Mouse (Mus musculus) cerebellum, postnatal 25 days (tissue): ENCODE data around the gene Lrrn4.
A peak's percentile ranks its signal among the peaks of the same experiment; 100 is the strongest.

Source experiments
- DNase-seq, 2 experiments: peaks; one replicate each; pipeline ENCODE4 v3.0.0; 2021; ENCODE audit warnings: mixed read lengths in 2 of 2

Lrrn4 gene

DNA sequence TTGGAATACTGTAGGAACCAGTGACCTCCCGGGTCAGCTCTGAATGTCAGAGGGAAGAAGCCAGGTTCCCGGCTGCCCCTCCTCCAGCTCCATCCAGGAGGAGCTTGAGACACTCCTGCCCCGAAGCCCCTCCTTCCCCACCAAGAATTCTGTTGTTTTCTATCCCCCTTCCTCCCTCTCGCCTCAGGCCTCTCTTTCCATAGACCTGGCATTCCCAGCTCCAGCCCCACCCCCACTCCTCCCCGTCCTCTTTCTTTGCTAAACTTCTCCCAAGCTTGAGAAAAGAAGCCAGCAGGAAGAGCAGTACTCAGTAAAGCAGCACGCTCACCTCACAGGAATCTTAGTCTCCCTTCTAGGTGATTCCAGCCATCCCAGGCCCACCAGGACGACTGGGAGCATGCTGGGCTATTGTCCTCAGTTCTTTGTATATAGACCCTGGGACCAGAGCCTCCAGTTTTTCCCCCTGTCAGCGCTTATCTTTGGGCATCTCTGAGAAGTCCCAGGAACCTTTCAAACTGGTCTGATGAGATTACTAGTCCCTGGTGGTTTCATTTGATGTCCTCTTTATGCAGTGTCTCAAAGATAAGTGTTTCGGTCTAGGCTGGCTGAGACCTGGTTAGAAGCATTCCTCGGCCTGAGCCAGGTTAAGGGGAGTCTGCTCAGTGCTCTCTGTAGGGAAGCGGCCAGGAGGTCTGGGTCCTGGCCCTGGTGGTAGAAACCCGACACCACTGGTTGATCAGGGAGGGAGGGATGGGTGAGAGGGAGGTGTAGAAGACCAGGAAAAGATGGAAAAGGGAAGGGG is at the start of gene Lrrn4:
Gene Lrrn4 (minus strand): TSS at position 48 of the 802 bp plus-strand sequence.
- no peak for DNase-seq

DNA sequence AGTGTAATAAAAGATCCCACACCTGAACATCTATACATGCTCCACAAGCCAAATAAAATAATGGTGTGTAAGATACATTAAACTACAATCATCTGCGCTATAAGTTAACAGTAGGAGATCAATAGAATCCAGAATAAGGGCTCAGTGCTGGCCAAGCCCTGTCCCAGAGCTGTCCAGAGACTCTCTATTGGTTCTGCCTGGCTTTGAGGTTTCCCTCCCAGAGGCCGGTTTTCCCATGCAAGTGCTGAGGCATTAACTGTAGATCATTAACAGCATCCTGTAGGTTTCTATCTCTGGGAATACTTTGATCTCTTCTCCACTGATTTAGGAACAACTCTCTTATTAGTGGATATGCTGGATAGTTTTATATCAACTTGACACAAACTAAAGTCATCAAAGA is 48.3 kb upstream of the Lrrn4 start:
- DNase-seq: no peak

DNA sequence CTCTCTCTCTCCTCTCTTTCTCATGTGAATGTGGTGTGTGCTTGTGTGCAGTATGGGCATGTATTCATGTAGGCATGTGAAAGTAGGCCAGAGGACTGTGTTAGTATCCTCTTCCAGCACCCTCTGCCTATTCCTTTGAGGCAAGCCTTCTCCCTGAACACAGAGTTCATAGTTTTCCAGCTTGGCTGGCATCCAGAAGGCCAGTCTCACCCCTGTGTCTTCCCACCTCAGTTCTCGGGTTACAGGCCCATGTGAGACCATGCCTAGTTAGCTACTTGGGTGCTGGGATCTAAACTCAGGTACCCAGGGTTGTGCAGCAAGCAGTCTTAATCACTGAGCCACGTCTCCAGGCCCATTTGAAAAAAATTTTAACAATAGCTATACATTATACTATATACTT is 47.2 kb upstream of the Lrrn4 start:
- DNase-seq: no peak

DNA sequence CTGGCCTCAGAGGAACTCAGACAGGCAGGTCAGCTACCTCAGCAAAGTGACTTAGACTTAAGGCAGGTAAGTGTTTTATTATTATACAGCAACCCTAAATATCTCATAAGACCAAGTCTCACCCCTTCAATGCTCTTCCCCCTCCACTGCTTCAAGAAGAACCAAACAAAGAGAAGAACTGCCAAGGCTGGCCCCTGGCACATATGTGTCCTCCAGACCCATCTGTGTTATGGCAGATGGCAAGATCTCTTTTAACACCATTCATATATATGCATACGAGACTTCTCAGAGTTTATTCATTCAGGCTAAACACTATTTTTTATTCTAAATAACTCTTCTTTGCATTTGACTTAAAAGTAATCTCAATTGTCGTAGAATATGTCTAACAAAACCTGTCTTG is 46.6 kb upstream of the Lrrn4 start:
- DNase-seq: no peak

DNA sequence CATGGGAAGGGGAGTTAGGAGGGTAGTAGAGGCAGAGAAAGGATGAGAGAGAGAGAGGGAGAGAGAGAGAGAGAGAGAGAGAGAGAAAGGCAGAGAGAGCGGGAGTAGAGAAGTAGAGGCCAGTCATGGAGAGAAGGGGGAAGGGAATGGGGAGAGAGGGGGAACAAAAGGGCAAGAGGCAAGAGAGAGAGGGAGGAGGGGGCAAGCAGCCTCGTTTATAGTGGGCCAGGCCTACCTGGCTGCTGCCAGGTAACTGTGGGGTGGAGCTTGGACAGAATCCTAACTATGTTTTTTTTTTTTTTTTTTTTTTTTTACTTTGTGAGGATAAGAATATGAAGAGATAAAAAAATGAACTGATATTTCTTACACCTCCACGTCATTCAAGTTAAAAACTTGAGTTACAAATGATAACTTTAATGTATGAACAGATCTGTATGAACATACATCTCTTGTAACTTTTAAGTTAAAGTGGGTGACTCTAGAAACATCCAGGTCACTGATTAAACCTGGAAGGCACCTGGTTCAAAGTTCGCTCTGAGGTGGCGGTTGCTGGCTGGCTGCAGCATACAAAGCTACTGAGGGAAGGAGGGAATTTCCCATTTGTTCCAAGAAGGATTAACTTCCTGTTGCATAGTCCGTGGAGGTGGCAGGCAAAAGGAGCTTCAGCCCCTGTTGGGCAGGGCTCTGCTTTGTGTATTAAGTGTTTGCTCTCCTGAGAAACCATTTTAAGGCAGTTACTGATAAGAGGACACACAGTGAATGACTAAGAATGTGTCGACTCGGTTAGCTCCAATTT is 42.8 kb upstream of the Lrrn4 start:
- no peak for DNase-seq

DNA sequence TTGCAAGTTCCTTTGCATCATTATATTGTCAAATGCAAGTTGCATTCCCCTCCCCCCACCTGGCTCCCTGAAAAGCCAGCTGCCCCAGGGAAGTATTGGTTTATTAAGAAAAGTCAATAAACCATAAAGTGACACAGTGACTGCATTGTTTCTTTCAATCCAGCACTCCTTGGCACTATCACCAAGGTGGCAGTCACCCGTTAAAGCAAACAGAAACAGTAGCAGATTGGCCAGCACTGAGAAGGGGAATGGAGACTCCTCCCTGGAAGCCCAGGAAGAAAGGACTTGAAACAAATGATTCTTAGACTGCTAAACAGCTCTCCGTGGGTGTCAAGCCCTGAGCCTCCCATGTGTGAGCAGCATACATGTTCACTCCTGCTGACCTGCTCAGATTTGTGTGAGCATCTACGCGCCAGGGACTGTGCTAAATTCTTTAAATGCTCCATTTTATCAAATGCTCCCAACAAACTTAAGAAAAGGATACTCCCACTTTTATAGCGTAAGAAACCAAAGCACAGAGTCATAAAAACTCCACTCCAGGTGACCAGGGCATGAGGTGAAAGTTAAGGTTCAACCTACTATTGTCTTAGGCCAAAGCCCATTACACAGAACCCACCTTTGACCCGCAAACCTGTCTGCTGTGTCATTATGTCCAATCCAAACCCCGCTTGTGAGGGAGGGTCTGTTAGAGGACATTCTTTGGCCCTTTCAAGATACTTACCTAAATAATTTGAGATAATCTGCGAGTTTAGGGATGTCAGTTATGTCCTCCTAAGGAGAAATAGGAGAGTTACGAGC is 41.6 kb upstream of the Lrrn4 start:
- DNase-seq: no peak

DNA sequence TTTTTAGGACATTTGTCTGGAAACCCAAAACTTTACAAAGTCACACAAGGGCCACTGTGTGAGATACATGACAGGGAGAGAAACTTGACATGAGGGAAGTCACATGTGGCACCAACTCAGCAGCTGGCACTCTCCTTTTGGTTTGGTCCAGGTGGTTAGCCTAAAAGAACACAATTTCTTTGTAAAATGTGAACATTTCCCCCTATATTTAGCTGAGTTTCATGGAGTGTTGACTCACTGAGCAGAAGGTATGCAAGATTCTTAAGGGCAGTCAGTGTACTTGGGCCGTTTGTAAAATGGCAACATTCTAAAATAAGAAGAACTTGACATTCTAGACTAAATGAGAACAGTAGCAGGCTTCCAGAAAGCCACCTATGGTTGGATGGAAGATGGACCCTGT is 34.1 kb upstream of the Lrrn4 start:
- no peak for DNase-seq

DNA sequence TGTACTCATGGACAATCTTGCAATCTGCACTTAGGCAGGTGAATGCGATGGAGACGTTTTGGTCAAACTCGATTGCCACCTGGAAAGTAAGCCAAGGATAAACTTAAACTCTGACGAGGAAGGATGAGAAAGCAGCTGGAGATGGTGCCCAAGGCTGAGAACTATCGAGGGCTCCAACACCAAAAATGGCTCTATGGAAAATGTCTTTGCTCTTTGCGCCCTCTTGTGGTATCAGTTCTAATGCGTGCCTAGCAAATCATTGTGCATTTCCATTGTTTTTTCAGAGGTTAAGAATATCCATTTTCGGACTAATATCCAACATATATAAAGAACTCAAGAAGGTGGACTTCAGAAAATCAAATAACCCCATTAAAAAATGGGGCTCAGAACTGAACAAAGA is 26.1 kb upstream of the Lrrn4 start:
- peak; percentile 43 to 64 for DNase-seq

DNA sequence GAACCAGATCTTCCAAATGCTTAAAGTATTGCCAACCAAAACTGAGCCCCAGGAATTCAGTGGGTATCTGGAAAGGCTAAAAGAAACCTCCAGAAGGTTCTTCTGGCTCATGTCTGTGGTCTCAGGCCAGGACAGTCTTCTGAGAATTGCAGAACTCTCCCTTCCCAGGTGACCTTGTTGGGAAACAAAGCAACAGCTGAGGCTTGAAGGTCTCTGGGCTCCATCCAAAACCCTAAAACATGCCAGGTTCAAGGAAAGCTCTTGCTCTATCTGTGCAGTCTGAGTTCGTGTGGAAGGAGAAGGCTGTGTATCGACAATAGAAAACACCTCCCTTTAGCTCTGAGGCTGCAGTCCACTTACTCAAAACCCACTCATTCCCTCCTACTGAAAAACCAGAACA is 24.3 kb upstream of the Lrrn4 start:
- DNase-seq: no peak

DNA sequence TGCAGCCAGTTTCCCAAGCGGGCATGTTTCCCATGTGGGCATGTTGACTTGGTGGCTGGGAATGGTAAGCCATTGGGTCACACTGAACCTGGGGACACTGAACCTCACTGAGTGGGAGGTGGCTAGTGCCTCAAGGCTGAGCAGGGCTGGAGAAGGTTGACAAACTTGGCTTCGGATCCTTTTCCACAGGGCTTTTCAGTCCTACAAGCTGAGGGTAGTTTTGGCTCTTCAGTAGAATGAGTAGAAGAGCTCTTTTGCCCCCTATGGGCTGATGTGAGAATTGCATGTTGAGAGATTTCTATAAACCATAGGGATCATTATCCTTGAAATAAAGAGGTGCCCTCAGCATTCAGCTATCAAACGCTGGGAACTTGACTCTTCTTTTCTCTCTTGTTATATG is 22.8 kb upstream of the Lrrn4 start:
- peak; percentile 42 to 73 for DNase-seq

DNA sequence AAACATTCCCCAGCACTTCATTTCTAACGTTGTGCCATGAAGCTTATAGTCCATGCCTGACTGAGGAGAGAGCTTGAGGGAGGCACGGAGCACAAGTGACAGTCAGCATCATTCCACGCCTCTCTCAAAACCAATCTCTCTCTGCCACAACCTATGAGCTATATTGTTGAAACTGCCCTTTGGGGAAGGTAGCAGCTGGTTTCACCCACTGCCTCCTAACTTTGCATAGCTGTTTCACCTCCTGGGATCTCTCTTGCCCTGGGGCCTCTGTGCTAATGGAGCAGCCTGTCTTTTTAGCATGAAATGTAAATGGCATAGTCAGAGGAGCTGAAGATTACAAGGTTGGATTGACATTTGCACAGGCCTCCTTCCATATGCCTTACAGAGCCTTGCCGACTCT is 21.4 kb upstream of the Lrrn4 start:
- DNase-seq: no peak

DNA sequence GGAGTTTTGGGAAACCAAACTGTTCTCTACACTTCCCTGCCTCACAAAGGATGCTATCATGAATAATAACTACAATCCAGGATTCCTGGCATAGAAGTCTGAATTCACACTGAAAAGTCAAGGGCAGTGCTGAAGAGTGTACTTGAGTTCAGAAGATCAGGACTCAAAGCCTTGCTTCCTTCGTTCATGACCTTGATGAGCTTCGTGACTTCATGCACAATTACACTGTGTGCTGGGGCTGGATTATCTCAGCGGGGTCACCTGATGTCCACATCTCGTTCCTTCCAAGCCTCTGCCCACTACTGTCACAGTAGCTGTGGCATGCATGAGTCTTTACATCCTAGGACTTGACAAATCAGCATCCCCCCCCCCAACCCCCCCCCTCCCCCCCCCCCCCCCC is 20.9 kb upstream of the Lrrn4 start:
- DNase-seq: no peak

DNA sequence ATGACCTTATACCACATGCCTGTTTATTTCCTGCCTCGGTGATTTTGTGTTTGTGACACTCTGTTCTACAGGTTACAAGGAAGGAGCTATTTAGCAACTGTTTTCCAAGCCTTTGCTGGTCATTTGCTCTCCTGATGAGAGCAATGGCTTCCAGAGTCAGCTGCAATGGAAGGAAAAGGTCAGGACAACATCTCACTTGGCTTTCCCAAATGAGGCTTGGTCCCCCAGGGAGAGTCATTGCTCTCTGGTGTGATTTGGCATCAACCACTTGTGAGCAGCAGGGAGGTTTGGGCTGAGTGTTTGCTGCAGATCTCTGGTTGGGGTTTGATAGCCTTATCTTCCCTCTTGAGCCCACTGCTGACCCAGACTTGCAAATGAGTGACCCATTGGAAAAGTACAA is 19.9 kb upstream of the Lrrn4 start:
- no peak for DNase-seq

DNA sequence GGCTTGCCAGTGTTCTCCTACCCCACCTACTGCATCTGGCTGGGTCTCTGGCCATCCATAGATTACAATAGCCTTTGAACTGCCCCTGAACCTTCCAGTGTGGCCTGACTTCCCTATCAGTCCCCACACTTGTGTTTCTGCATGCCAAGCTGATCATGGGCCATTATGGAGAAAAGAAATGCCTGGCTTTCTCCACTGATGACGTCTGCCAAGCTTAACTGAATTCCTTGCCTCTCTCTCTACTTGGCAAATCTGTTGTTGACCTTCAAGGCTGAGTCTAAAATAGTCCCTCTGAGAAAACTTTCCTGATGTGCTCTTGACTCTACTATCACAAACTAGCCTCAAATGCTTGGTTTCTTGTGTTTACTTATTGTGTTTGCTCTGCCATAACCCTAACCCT is 17.5 kb upstream of the Lrrn4 start:
- no peak for DNase-seq

DNA sequence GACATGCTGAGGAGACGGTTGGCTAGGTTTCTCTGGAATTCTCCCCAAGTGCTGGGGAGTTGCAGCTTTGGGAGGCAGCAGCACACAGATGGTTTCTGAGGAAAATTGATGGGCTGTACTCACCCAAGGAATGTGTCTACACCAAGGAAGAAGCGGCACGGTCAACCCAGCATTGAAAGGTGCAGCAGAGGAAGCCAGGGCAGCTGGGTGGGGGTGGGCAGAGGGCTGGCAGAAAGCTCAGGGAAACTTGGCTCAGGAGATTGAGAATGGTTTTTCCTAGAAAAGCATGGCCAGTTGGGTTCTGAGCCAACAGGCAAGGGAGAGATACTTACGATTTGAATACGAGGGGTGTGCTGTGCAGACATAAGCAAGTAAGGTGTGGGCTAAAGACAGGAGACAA is 13.1 kb upstream of the Lrrn4 start:
- DNase-seq: peak in 1 of 2 experiments; percentile 16

DNA sequence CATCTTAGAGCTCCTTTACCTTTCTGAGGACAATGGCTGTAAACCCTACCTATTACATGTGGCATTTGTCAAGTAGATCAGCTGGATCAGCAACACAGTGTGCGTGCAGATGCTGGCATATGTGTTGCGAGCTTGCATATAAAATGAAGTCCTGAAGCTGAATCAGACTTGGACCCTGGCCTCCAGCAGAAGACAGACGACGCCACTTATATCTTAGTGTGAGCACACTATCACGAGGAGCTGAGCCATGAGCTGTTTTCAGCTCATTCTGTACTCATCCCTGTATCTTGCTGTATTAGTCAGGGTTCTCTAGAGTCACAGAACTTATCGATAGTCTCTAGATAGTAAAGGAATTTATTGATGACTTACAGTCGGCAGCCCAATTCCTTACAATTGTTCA is 4.6 kb upstream of the Lrrn4 start:
- DNase-seq: no peak

DNA sequence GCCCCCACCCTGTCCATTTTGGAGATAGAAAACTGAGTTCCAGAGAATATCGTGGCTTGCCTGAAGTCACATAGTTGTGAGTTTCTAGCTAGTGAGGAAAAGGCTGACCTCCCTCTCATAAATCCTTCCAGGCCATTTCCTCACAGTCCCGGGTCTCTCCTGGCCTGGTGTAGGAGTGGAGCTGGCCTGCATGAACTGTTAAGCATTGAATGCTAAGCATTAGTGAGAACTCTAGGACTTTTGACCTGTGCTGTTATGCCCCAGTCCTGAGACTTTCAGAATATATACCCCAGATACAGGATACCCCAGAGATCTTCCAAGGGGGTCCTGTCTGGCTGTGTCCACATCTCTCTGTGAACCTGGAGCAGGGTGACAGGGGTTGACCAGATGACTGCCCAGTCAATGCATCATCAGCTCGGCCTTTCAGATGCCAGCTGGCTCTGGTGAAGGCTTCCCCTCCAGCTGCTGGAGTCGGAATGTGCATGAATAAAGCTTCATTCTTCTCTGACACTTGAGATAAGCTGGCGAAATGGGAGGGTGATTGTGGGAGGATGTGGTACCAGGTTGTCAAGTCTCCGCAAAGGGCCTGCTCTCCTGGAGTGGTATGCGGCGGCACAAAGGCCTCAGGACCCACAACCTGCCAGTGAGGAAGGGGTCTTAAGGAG is 3.7 kb upstream of the Lrrn4 start:
- no peak for DNase-seq

DNA sequence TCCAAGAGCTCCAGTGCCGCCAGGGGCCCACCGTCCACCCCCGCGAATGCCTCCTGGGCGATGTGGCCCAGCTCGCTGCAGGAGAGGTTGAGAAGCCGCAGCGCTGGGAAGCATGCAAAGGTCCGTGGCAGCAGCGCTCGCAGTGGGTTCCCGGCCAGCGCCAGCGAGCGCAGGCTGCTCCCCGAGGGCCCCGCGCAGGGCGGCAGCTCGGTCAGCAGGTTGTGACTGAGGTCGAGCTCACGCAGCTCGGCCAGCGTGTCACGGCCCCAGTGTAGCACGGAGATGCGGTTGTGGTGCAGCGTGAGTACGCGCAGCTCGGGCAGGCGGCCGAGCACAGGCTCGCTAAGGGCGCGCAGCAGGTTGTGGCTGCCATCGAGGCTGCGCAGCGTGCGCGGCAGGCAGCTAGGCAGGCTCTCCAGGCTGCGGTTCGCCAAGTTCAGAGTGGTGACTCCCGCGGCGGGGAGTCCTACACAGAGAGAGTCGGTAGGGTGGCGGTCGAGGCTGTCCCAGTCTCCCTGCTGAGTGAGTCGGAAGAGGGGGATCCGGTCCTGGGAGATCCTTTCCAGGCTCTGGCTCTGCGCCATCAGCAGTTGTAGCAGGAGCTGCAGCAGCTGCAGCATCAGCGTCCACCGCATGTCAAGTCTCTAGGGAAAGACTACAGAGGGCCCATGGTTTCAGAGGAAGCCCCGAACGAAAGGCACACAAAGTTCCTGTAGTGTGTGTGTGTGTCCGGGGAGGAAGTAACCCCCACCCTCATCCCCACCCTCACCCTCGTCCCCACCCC is 1.2 kb downstream of the Lrrn4 start:
- DNase-seq: peak; percentile 33 to 42

DNA sequence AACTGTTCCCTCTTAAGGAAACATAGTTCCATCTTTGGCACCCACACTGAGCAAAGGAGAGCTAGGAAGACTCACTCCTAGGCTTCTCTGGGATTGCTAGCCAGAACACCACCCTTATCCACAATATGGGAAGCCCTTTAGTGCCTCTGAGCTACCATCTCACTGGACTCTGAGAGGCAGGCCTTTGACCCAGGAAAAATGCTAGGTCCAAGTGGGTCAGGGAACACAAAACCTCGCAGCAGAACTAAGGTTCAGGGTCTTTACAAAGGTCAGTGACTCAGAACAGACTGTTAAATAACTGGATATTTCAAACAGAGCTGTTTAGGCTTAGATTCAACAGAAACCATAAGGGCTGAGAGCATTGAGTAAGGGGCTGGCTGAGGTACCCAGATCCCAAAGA is 3.7 kb downstream of the Lrrn4 start:
- no peak for DNase-seq

DNA sequence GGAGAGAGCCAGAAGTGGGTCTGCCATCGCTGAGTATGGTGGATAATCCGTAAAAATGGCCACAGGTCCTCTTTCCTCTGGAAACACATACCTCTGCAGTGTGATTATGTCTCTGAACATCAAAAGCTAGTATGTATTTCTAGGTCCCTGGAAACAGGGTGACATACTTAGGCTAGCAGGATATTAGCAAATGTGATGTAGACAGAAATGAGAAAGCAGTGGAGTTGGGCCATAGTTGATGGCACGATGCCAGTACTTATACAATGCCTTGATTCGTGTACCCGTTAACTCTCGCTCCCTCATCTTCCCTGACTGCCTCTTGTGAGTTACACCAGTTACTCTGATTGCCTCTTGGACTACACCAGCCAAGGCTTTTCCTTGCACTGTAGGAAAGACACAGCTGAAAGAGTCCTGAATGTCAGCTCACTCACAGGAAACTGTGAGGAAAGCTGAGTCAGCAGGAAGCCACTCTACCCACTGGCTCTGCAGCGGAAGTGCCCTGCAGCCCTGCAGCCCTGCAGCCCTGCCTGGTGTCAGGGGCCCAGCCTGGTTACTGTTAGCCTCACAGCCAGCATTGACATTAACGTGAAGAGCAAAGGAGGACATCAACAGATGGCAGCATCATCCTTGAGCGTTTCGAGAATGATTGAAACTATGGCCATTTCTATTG is 6.9 kb downstream of the Lrrn4 start:
- DNase-seq: no peak

DNA sequence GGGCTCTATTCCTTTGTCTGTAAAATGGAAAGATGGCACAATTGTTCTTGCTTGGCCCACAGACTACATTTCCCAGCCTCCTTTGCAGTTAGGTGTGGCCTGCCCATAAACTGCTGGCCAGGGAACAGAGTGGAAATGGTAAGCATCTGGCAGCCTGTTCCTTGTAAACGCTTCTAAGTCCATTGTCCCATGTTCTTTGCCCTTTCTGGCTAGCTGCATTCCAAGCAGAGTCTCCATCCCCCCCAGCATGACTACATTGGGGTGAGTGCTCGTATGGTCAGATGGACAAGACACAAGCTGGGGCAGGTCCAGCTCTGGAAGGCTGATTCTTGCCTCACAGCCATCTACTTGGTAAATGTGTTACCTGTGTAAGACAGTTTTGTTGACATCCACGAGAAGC is 9.0 kb downstream of the Lrrn4 start:
- no peak for DNase-seq

DNA sequence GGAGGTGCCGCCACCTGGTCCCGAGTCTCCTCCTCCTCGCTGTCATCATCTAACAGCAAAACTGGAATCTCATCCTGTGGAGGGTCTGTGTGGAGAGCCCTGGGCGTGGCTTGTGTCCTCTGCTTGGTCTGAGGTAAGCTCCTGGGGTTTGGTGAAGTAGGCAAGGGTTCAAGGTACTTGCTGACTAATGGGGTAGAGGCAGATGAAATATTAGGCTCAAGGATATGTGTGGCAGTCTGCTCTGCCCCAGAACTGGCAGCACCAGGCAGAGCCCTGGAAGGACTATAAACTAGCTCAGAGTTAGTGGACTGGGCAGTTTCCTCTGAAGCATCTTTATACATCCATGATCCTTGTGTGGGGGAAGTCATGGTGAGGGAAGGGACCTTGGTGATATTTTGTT is 10.4 kb downstream of the Lrrn4 start:
- DNase-seq: no peak
